Mouse (Mus musculus) neural tube, embryonic 15.5 days (tissue): ENCODE data around the gene Anxa3. TPM values are rescaled to one million over a fixed set of nuclear protein-coding genes. Genes with fewer than 3 reads are reported as not detected.

Experiments used
- ATAC-seq: fragments of 200-750 bp; cut with Nextera tagmentation; 2 replicates; pipeline ENCODE4 v1.8.0; 2017; ENCODE audit warnings: mild to moderate bottlenecking, moderate TSS enrichment, moderate library complexity; ENCODE audit not compliant: low FRiP score
- H3K27ac ChIP-seq: fragments of 300-500 bp; sonication (generic); replicated peaks from 2 replicates; pipeline ENCODE4 v1.5.1; 2015; ENCODE audit warnings: mild to moderate bottlenecking, inconsistent platforms
- H3K27me3 ChIP-seq: fragments of 300-500 bp; sonication (generic); replicated peaks from 2 replicates; pipeline ENCODE4 v1.6.1; 2015; ENCODE audit warnings: inconsistent platforms
- H3K36me3 ChIP-seq: fragments of 300-500 bp; sonication (generic); 2 replicates; pipeline ENCODE4 v1.6.1; 2015; ENCODE audit warnings: inconsistent platforms
- H3K4me1 ChIP-seq: fragments of 300-500 bp; sonication (generic); 2 replicates; pipeline ENCODE4 v1.6.1; 2015; ENCODE audit warnings: inconsistent platforms
- H3K4me2 ChIP-seq: fragments of 300-500 bp; sonication (generic); 2 replicates; pipeline ENCODE4 v1.6.1; 2015; ENCODE audit warnings: inconsistent platforms, mild to moderate bottlenecking, moderate library complexity
- H3K4me3 ChIP-seq: fragments of 300-500 bp; sonication (generic); replicated peaks from 2 replicates; pipeline ENCODE4 v1.5.1; 2015; ENCODE audit warnings: mild to moderate bottlenecking, inconsistent platforms
- H3K9ac ChIP-seq: fragments of 300-500 bp; sonication (generic); replicated peaks from 2 replicates; pipeline ENCODE4 v1.6.1; 2015; ENCODE audit warnings: mild to moderate bottlenecking, inconsistent platforms
- H3K9me3 ChIP-seq: fragments of 300-500 bp; sonication (generic); replicated peaks from 2 replicates; pipeline ENCODE4 v1.6.1; 2016; ENCODE audit warnings: inconsistent platforms
- whole genome bisulfite sequencing: fragments of 180-500 bp; shearing (Covaris S2); methylation state at CpG from one replicate; pipeline ENCODE4 v1.1.7; 2015; ENCODE audit warnings: mixed read lengths; 5-methylcytosine and 5-hydroxymethylcytosine counted together
- polyA plus RNA-seq: library from polyadenylated mRNA; unstranded; fragments of >200 nt; fragmentation: Nextera tagmentation; extraction: Ambion mirVana; gene quantifications from 2 replicates; pipeline ENCODE4 v1.2.1, GENCODE M21; 2015

The Anxa3 gene
- polyA plus RNA-seq, 1 experiment from 2014 or later = 26.7 TPM

- WGBS = 94% methylated on average over 6 of the region's 6 CpGs
These were observed 4.3 kb downstream of the Anxa3 start for GRCm38 (mm10) chr5:96797465-96797864.

DNA sequence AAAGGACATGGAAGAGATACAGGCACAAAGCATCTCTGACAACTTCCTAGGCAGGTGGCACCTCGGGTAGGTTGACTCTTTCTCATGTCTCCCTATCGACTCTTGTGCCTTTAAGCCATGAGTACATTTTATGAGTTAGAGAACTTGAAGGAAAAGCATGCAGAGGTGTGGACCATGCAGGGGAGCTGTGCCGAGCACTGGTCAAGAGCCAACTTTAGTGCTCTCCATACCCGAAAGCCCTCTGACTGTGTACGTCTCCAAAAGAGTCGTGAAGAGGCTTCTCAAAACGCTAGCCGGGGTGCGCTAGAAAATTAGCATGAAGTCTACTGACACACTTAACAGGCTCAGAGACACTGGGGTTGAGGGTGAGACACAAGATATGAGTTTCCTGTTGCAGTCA lies 6.0 kb downstream of the Anxa3 start:
- H3K4me1 ChIP-seq = no peaks in the 10 kb centered on the region; the same call in 1 of the 2 replicates
- H3K27ac ChIP-seq = no peak overlapping the region
- no peaks in the 10 kb centered on the region for H3K9me3 ChIP-seq
- no peak overlapping the region for H3K4me2 ChIP-seq
- no peaks in the 10 kb centered on the region for H3K27me3 ChIP-seq
- 94% methylated on average over 9 of the region's 9 CpGs for WGBS
- no peak for ATAC-seq
- H3K9ac ChIP-seq = no peak overlapping the region
- H3K36me3 ChIP-seq = no peaks in the 10 kb centered on the region
- H3K4me3 ChIP-seq = no peak overlapping the region

More at GRCm38 (mm10) chr5:96797465-96797864, 4.3 kb downstream of the Anxa3 start:
- no peak overlapping the region for H3K4me2 ChIP-seq
- H3K4me3 ChIP-seq = no peak overlapping the region
- H3K27ac ChIP-seq = no peak overlapping the region
- H3K27me3 ChIP-seq = 0 out of 2 replicates have a peak, but pooled peaks cover 5% of the 10 kb centered on the region
- H3K36me3 ChIP-seq = no peaks in the 10 kb centered on the region
- no peak for ATAC-seq
- no peak overlapping the region for H3K9ac ChIP-seq
- H3K9me3 ChIP-seq = no peaks in the 10 kb centered on the region
- peaks cover 6% of the 10 kb centered on the region for H3K4me1 ChIP-seq

GRCm38 (mm10) chr5:96799969-96800368 lies 6.8 kb downstream of the Anxa3 start:
- Histone ChIP-seq H3K27me3 (no peaks in the 10 kb centered on the region), H3K4me1 (no peaks in the 10 kb centered on the region; the same call in 1 of the 2 replicates), H3K9me3 (no peaks in the 10 kb centered on the region), H3K4me2 (no peak overlapping the region), H3K36me3 (no peaks in the 10 kb centered on the region), H3K4me3 (no peak overlapping the region), H3K27ac (no peak overlapping the region), H3K9ac (no peak overlapping the region)
- 91% methylated on average over 9 of the region's 9 CpGs for WGBS
- ATAC-seq = no peak

- no peaks in the 10 kb centered on the region for H3K9me3 ChIP-seq
- no peaks in the 10 kb centered on the region for H3K36me3 ChIP-seq
- no peak overlapping the region for H3K4me3 ChIP-seq
- H3K4me1 ChIP-seq = no peaks in the 10 kb centered on the region; the same call in 1 of the 2 replicates
- no peak overlapping the region for H3K27ac ChIP-seq
- no peaks in the 10 kb centered on the region for H3K27me3 ChIP-seq
- H3K9ac ChIP-seq = no peak overlapping the region
- 23% methylated on average over 7 of the region's 7 CpGs for WGBS
- no peak overlapping the region for H3K4me2 ChIP-seq
- no peak for ATAC-seq
These were observed 9.0 kb downstream of the Anxa3 start for GRCm38 (mm10) chr5:96802185-96802584.

DNA sequence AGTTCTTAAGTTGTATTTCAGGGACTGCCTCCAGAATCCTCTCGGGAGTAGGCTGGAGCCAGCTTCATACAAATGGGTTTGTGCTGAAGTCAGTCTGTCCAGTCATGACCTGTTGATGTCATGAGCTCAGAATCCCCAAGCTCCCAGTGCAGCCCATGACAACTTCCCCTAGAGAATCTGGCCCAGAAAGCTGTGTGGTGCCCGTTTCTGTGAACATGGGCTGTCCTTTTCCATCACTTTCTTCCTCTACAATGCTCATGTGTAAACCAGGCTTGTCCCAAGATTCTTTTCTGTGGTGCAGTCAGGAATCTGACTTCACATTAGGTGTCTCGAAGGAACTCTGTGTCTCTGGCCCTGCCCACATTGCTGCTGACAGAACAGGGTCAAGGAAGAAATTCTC lies 10.0 kb downstream of the Anxa3 start:
- ATAC-seq = no peak
- 62% methylated on average over 3 of the region's 3 CpGs for WGBS
- H3K4me1 ChIP-seq = no peaks in the 10 kb centered on the region; the same call in 1 of the 2 replicates
- H3K27me3 ChIP-seq = no peaks in the 10 kb centered on the region
- H3K4me3 ChIP-seq = no peak overlapping the region
- H3K36me3 ChIP-seq = no peaks in the 10 kb centered on the region
- H3K4me2 ChIP-seq = no peak overlapping the region
- no peak overlapping the region for H3K9ac ChIP-seq
- H3K27ac ChIP-seq = no peak overlapping the region
- no peaks in the 10 kb centered on the region for H3K9me3 ChIP-seq

GRCm38 (mm10) chr5:96804304-96804703 lies 11.2 kb downstream of the Anxa3 start:
- 87% methylated on average over 4 of the region's 4 CpGs for WGBS
- Histone ChIP-seq H3K9ac (no peak overlapping the region), H3K4me1 (no peaks in the 10 kb centered on the region; the same call in 1 of the 2 replicates), H3K27ac (no peak overlapping the region), H3K36me3 (no peaks in the 10 kb centered on the region), H3K4me3 (no peak overlapping the region), H3K4me2 (no peak overlapping the region), H3K9me3 (no peaks in the 10 kb centered on the region), H3K27me3 (no peaks in the 10 kb centered on the region)
- no peak for ATAC-seq

DNA sequence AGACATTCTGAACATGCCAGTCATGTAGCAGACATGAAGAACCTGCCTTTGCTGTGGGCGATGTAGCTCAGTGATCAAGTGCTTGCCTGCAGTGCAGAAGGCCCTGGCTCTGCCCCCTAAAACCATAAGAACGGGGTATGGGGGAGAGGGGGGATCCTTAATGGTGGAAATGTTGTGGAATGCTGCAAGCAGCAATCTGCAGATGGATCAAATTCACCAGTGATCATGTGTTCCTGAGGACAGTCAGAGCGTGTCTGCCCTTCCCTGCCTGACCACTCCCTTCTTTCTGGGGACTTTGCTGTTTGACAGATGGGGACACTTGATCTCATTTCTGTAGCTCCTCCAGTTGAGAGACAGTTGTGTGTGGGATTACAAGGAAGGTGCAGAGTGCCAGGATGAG lies 11.7 kb downstream of the Anxa3 start:
- Histone ChIP-seq H3K4me1 (no peaks in the 10 kb centered on the region; the same call in 1 of the 2 replicates), H3K27me3 (no peaks in the 10 kb centered on the region), H3K9ac (no peak overlapping the region), H3K36me3 (no peaks in the 10 kb centered on the region), H3K4me2 (no peak overlapping the region), H3K27ac (no peak overlapping the region), H3K4me3 (no peak overlapping the region), H3K9me3 (no peaks in the 10 kb centered on the region)
- no peak for ATAC-seq
- 86% methylated on average over 3 of the region's 3 CpGs for WGBS

DNA sequence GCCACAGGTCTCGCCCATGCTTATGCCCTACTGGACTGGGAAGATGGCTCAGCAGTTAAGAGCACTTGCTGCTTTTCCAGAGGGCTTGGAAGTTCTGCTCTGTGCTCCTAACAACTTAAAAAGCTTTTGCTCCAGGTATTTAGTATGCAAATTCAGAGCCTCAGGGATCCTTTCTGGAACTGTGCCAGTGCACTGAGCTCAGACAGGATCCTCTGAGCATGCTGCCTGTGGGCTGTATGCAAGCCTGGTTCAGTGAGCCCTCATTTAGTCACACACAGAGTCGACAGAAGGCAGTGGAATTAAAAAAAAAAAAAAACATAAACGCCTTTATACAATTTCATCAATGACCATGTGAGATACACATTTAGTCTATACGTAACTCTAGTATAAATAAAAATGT lies 17.5 kb downstream of the Anxa3 start:
- Histone ChIP-seq H3K9me3 (no peaks in the 10 kb centered on the region), H3K27ac (no peak overlapping the region), H3K9ac (no peak overlapping the region), H3K4me3 (no peak overlapping the region), H3K4me2 (no peak overlapping the region), H3K36me3 (no peaks in the 10 kb centered on the region), H3K4me1 (0 out of 2 replicates have a peak, but pooled peaks cover 3% of the 10 kb centered on the region), H3K27me3 (no peaks in the 10 kb centered on the region)
- no peak for ATAC-seq
- WGBS = 62% methylated on average over 4 of the region's 4 CpGs

DNA sequence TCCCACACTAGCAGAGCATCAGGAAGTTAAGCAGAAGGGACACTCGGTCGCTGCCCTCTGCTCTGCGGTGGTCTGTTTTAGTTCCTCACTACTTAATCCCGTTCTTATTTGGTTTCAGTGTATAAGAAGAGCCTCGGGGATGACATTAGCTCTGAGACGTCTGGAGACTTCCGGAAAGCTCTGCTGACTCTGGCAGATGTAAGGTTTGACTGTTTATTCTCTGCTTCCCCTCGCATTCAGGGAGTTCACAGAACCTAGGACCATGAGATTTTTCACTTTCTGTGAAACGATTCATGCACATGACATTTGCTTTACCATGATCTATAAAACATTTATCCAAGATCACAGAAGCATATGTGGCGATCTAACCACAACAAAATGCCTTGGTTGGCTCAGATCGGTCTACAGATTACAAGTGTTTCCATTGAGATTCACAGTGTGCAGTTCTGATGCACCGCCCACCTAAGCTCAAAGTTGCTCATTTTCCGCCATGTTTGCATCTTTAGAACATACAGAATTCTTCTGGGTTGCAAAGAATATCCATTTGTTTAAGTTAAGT lies 31.7 kb downstream of the Anxa3 start:
- Histone ChIP-seq H3K9me3 (no peaks in the 10 kb centered on the region), H3K4me1 (no peaks in the 10 kb centered on the region), H3K9ac (no peak overlapping the region), H3K4me3 (no peak overlapping the region), H3K27ac (no peak overlapping the region), H3K4me2 (no peak overlapping the region), H3K36me3 (no peaks in the 10 kb centered on the region), H3K27me3 (no peaks in the 10 kb centered on the region)
- WGBS = 90% methylated on average over 13 of the region's 13 CpGs
- no peak for ATAC-seq

- no peak for ATAC-seq
- no peak overlapping the region for H3K27ac ChIP-seq
- H3K4me1 ChIP-seq = no peaks in the 10 kb centered on the region
- H3K4me3 ChIP-seq = no peak overlapping the region
- H3K36me3 ChIP-seq = no peaks in the 10 kb centered on the region
- H3K9ac ChIP-seq = no peak overlapping the region
- no peaks in the 10 kb centered on the region for H3K27me3 ChIP-seq
- no peak overlapping the region for H3K4me2 ChIP-seq
- WGBS = 79% methylated on average over 1 of the region's 1 CpGs
- no peaks in the 10 kb centered on the region for H3K9me3 ChIP-seq
These were observed 34.0 kb downstream of the Anxa3 start for GRCm38 (mm10) chr5:96827176-96827575.

DNA sequence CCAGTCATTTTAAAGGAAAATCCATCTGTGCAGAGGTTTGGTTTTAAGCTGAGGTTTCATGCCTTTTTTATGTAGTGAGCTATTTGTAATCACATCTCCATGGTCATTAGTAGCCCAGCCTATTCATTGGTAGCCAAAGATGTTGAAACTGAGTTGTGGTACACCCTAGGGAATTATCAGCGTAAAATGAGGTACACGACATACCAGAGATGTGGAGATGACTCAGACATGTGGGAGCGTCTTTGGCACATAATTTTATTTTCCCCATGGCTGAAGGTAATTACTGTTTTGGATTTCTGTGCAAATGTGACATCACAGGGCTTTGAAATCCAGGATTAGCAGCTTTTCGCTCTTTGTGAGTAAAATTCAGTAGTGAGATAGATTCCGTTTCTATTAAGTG lies 41.2 kb downstream of the Anxa3 start:
- no peaks in the 10 kb centered on the region for H3K27me3 ChIP-seq
- H3K4me3 ChIP-seq = no peak overlapping the region
- H3K4me1 ChIP-seq = no peaks in the 10 kb centered on the region
- H3K9ac ChIP-seq = no peak overlapping the region
- ATAC-seq = no peak
- no peaks in the 10 kb centered on the region for H3K36me3 ChIP-seq
- 61% methylated on average over 5 of the region's 5 CpGs for WGBS
- no peak overlapping the region for H3K27ac ChIP-seq
- H3K4me2 ChIP-seq = no peak overlapping the region
- no peaks in the 10 kb centered on the region for H3K9me3 ChIP-seq

DNA sequence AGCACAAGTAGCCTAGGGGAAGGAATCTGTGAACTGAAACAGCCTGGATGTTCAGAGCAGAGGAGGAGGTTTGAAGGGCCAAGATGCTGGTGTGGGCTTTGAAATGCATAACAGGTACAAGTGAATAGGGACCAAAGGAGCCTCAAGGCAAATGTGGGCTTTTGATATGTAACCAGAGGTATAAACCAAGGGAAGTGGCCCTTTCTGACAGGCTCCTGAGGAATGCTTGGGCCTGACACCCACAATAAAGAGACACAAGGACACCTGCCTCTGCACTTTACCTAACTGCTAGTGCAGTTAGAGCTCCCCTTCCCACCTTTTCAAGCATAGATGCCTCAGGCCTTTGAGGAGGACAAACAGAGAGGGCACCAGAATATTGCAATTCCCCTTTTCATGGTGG lies 54.8 kb downstream of the Anxa3 start:
- Histone ChIP-seq H3K9ac (no peak overlapping the region), H3K27me3 (no peaks in the 10 kb centered on the region), H3K4me3 (no peak overlapping the region), H3K9me3 (no peaks in the 10 kb centered on the region), H3K4me2 (no peak overlapping the region), H3K27ac (no peak overlapping the region), H3K4me1 (no peaks in the 10 kb centered on the region), H3K36me3 (no peaks in the 10 kb centered on the region)
- ATAC-seq = no peak

- H3K9me3 ChIP-seq = no peaks in the 10 kb centered on the region
- no peaks in the 10 kb centered on the region for H3K4me1 ChIP-seq
- H3K4me2 ChIP-seq = no peak overlapping the region
- no peaks in the 10 kb centered on the region for H3K36me3 ChIP-seq
- ATAC-seq = no peak
- H3K27me3 ChIP-seq = no peaks in the 10 kb centered on the region
- H3K4me3 ChIP-seq = no peak overlapping the region
- 62% methylated on average over 3 of the region's 3 CpGs for WGBS
- no peak overlapping the region for H3K9ac ChIP-seq
- H3K27ac ChIP-seq = no peak overlapping the region
These were observed 55.2 kb downstream of the Anxa3 start for GRCm38 (mm10) chr5:96848386-96848785.
